Mouse (Mus musculus) heart, embryonic 11.5 days (tissue): Measurements from ENCODE around the gene Slc6a14. TPM values are rescaled to one million over a fixed set of nuclear protein-coding genes. Genes with fewer than 3 reads are reported as not detected.

Experiments
- ATAC-seq: fragments of 200-750 bp; cut with Nextera tagmentation; replicated peaks from 2 replicates; pipeline ENCODE4 v1.8.0; 2017; ENCODE audit warnings: moderate library complexity; ENCODE audit not compliant: insufficient number of reproducible peaks, low FRiP score, low TSS enrichment
- H3K27ac ChIP-seq: fragments of 300-500 bp; sonication (generic); 2 replicates; pipeline ENCODE4 v1.5.1; 2014; ENCODE audit warnings: mild to moderate bottlenecking, low read depth, low read length
- H3K27me3 ChIP-seq: fragments of 300-500 bp; sonication (generic); 2 replicates; pipeline ENCODE4 v1.6.1; 2014; ENCODE audit warnings: mild to moderate bottlenecking, low read length, mixed read lengths; ENCODE audit not compliant: control insufficient read depth, insufficient read depth
- H3K36me3 ChIP-seq: fragments of 300-500 bp; sonication (generic); 2 replicates; pipeline ENCODE4 v1.6.1; 2014; ENCODE audit warnings: mild to moderate bottlenecking, low read length, moderate library complexity, mixed read lengths; ENCODE audit not compliant: control insufficient read depth, insufficient read depth
- H3K4me1 ChIP-seq: fragments of 300-500 bp; sonication (generic); 2 replicates; pipeline ENCODE4 v1.6.1; 2014; ENCODE audit warnings: low read length; ENCODE audit not compliant: control insufficient read depth, insufficient read depth
- H3K4me2 ChIP-seq: fragments of 300-500 bp; sonication (generic); 2 replicates; pipeline ENCODE4 v1.6.1; 2014; ENCODE audit warnings: mild to moderate bottlenecking, moderate library complexity
- H3K4me3 ChIP-seq: fragments of 300-500 bp; sonication (generic); 2 replicates; pipeline ENCODE4 v1.5.1; 2014; ENCODE audit warnings: low read depth, low read length
- H3K9ac ChIP-seq: fragments of 300-500 bp; sonication (generic); 2 replicates; pipeline ENCODE4 v1.6.1; 2014; ENCODE audit warnings: mild to moderate bottlenecking, low read depth, low read length, moderate library complexity
- H3K9me3 ChIP-seq: fragments of 300-500 bp; sonication (generic); replicated peaks from 2 replicates; pipeline ENCODE4 v1.6.1; 2016; ENCODE audit warnings: low read length; ENCODE audit not compliant: control insufficient read depth
- WGBS: fragments of 180-500 bp; shearing (Covaris S2); extraction: QIAGEN DNeasy Blood & Tissue Kit; methylation state at CpG from one replicate; pipeline ENCODE4 v1.1.7; 2014; ENCODE audit not compliant: insufficient replicate concordance; 5-methylcytosine and 5-hydroxymethylcytosine counted together
- polyA plus RNA-seq: library from polyadenylated mRNA; unstranded; fragments of >200 nt; fragmentation: Nextera tagmentation; extraction: Ambion mirVana; gene quantifications from 2 replicates; pipeline ENCODE4 v1.2.1, GENCODE M21; 2014

The Slc6a14 gene
- not detected in 2 replicates for polyA plus RNA-seq

GRCm38 (mm10) chrX:21714829-21715228, at the start of gene Slc6a14:
TSS of gene Slc6a14 (plus strand) at chrX:21714896.
- ATAC-seq = no peak
- Histone ChIP-seq H3K36me3 (no peaks in the 10 kb centered on the region), H3K9ac (no peak within 1 kb of the TSS), H3K27ac (no peak within 1 kb of the TSS), H3K4me3 (no peak within 1 kb of the TSS), H3K27me3 (no peaks in the 10 kb centered on the region), H3K4me2 (no peak within 1 kb of the TSS), H3K4me1 (no peaks in the 10 kb centered on the region), H3K9me3 (no peaks in the 10 kb centered on the region)
- WGBS = 62% methylated on average over 7 of the region's 7 CpGs

GRCm38 (mm10) chrX:21670896-21671295, 43.8 kb upstream of the Slc6a14 start:
- H3K9me3 ChIP-seq = no peaks in the 10 kb centered on the region; the same call in 1 of the 2 replicates
- no peak overlapping the region for H3K4me3 ChIP-seq
- H3K4me2 ChIP-seq = no peak overlapping the region
- H3K27ac ChIP-seq = no peak overlapping the region
- WGBS = 20% methylated on average over 7 of the region's 7 CpGs
- H3K4me1 ChIP-seq = no peaks in the 10 kb centered on the region
- H3K9ac ChIP-seq = no peak overlapping the region
- H3K36me3 ChIP-seq = no peaks in the 10 kb centered on the region
- no peak for ATAC-seq
- H3K27me3 ChIP-seq = no peaks in the 10 kb centered on the region

- no peak overlapping the region for H3K4me2 ChIP-seq
- ATAC-seq = no peak
- no peak overlapping the region for H3K27ac ChIP-seq
- WGBS = 69% methylated on average over 6 of the region's 6 CpGs
- H3K4me3 ChIP-seq = no peak overlapping the region
- H3K4me1 ChIP-seq = no peaks in the 10 kb centered on the region
- H3K36me3 ChIP-seq = no peaks in the 10 kb centered on the region
- no peaks in the 10 kb centered on the region for H3K9me3 ChIP-seq
- H3K27me3 ChIP-seq = no peaks in the 10 kb centered on the region
- no peak overlapping the region for H3K9ac ChIP-seq
Measured at GRCm38 (mm10) chrX:21695220-21695619, 19.5 kb upstream of the Slc6a14 start.

- no peak overlapping the region for H3K9ac ChIP-seq
- H3K4me1 ChIP-seq = no peaks in the 10 kb centered on the region
- no peaks in the 10 kb centered on the region for H3K9me3 ChIP-seq
- no peak overlapping the region for H3K27ac ChIP-seq
- H3K36me3 ChIP-seq = no peaks in the 10 kb centered on the region
- H3K4me2 ChIP-seq = no peak overlapping the region
- no peak overlapping the region for H3K4me3 ChIP-seq
- ATAC-seq = no peak
- 82% methylated on average over 3 of the region's 3 CpGs for WGBS
- H3K27me3 ChIP-seq = no peaks in the 10 kb centered on the region
Measured at GRCm38 (mm10) chrX:21695687-21696086, 19.0 kb upstream of the Slc6a14 start.

- Histone ChIP-seq H3K27me3 (no peaks in the 10 kb centered on the region), H3K36me3 (no peaks in the 10 kb centered on the region), H3K27ac (no peak overlapping the region), H3K9ac (no peak overlapping the region), H3K9me3 (no peaks in the 10 kb centered on the region), H3K4me1 (no peaks in the 10 kb centered on the region), H3K4me3 (no peak overlapping the region), H3K4me2 (no peak overlapping the region)
- no peak for ATAC-seq
- 60% methylated on average over 4 of the region's 4 CpGs for WGBS
Measured at GRCm38 (mm10) chrX:21701646-21702045, 13.1 kb upstream of the Slc6a14 start.

- ATAC-seq = no peak
- WGBS = 90% methylated on average over 1 of the region's 1 CpGs
Measured at GRCm38 (mm10) chrX:21704470-21704869, 10.2 kb upstream of the Slc6a14 start.

GRCm38 (mm10) chrX:21715293-21715692, 597 bp downstream of the Slc6a14 start:
- H3K4me1 ChIP-seq = no peaks in the 10 kb centered on the region
- no peak overlapping the region for H3K27ac ChIP-seq
- H3K4me2 ChIP-seq = no peak overlapping the region
- ATAC-seq = no peak
- H3K9ac ChIP-seq = no peak overlapping the region
- no peaks in the 10 kb centered on the region for H3K9me3 ChIP-seq
- H3K27me3 ChIP-seq = no peaks in the 10 kb centered on the region
- WGBS = 44% methylated on average over 5 of the region's 5 CpGs
- H3K36me3 ChIP-seq = no peaks in the 10 kb centered on the region
- H3K4me3 ChIP-seq = no peak overlapping the region

More at GRCm38 (mm10) chrX:21704470-21704869, 10.2 kb upstream of the Slc6a14 start:
- H3K27ac ChIP-seq = no peak overlapping the region
- no peak overlapping the region for H3K4me2 ChIP-seq
- H3K9ac ChIP-seq = no peak overlapping the region
- no peaks in the 10 kb centered on the region for H3K36me3 ChIP-seq
- no peaks in the 10 kb centered on the region for H3K27me3 ChIP-seq
- H3K9me3 ChIP-seq = no peaks in the 10 kb centered on the region
- no peaks in the 10 kb centered on the region for H3K4me1 ChIP-seq
- no peak overlapping the region for H3K4me3 ChIP-seq

GRCm38 (mm10) chrX:21716885-21717284, 2.2 kb downstream of the Slc6a14 start:
- Histone ChIP-seq H3K4me3 (no peak overlapping the region), H3K27me3 (no peaks in the 10 kb centered on the region), H3K36me3 (no peaks in the 10 kb centered on the region), H3K4me2 (no peak overlapping the region), H3K9ac (no peak overlapping the region), H3K4me1 (no peaks in the 10 kb centered on the region), H3K27ac (no peak overlapping the region), H3K9me3 (no peaks in the 10 kb centered on the region)
- ATAC-seq = no peak
- 93% methylated on average over 2 of the region's 2 CpGs for WGBS

- H3K4me3 ChIP-seq = no peak within 1 kb of the TSS
- no peak within 1 kb of the TSS for H3K27ac ChIP-seq
- no peak for ATAC-seq
- H3K4me2 ChIP-seq = no peak within 1 kb of the TSS
- H3K27me3 ChIP-seq = no peaks in the 10 kb centered on the region
- H3K9ac ChIP-seq = no peak within 1 kb of the TSS
- no peaks in the 10 kb centered on the region for H3K9me3 ChIP-seq
- H3K36me3 ChIP-seq = no peaks in the 10 kb centered on the region
- H3K4me1 ChIP-seq = no peaks in the 10 kb centered on the region
Measured at GRCm38 (mm10) chrX:21744997-21745396, 30.3 kb downstream of the Slc6a14 start, which contains the start of gene Gm28269. TSS of gene Gm28269 (minus strand) at chrX:21745097.
